Mouse (Mus musculus) activated CD4-positive, CD25-positive, alpha-beta regulatory T cell, adult 4 months (primary cell): ENCODE measurements around the gene Cux1. TPM values are rescaled to one million over a fixed set of nuclear protein-coding genes. Genes with fewer than 3 reads are reported as not detected.
"Not testable (repeated sequence)": the region's sequence is repeated elsewhere in the genome, so short reads cannot be mapped to it uniquely, and the experiment has no call there.

Source experiments
- ATAC-seq: one replicate; pipeline ENCODE4 v1.8.0; 2017
- polyA plus RNA-seq, 2 experiments: library from polyadenylated mRNA; unstranded; fragments of 100-300 nt; shearing (Covaris generic); gene quantifications; one replicate each; pipeline ENCODE4 v1.2.1; 2017

Gene Cux1
- polyA plus RNA-seq, 2 experiments from 2014 or later, result 36.1 to 46.2 TPM

DNA sequence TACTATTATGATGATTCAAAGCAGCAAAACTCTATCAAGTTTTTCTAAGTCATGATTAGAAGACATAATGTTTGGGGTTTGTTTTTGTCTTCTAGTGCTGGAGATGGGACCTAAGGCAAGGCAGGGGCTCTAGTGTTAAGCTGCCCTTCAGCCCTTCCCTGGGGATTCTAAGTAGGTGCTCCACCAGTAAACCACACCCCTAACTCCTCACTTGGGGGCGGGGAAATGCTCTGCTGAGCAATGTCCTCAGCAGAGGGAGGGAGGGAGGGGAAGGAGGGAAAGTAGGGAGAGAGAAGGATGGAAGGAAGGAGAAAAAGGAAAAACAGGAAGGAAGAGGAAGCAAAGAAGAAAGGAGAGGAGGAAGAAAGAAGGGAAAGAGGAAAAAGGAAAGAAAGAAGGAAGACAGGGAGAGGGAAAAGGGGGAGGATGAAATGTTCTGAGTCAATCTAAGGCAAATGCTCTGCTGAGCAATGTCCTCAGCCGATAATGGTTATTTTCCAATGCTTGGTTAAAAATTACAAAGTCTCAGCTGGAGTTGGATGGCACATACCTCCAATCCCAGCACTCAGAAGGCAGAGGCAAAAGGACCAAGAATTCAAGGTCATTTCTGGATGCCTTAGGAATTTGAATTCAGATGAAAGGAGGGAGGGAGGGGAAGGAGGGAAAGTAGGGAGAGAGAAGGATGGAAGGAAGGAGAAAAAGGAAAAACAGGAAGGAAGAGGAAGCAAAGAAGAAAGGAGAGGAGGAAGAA, 96.1 kb downstream of the Cux1 start:
- ATAC-seq, result not testable (repeated sequence)

DNA sequence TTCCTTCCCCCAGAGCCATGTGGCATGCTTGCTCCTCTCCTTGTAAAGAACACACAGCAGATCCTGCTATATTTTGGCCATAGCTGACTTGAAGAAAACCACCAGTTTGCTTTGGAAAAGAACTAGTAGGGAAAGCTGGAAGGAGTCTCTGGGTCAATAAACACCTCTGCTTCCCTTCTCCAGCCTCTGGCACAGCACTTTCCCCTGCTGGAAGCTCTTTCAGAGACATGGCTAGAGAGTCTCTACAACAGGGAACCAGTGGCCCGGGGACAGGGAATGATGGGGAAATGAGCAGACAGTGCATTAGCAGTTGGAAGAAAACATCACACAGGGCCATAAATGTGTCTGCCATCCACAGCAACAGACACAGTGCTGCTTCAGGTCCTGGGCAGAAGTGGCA, 98.0 kb downstream of the Cux1 start:
- no peak for ATAC-seq

DNA sequence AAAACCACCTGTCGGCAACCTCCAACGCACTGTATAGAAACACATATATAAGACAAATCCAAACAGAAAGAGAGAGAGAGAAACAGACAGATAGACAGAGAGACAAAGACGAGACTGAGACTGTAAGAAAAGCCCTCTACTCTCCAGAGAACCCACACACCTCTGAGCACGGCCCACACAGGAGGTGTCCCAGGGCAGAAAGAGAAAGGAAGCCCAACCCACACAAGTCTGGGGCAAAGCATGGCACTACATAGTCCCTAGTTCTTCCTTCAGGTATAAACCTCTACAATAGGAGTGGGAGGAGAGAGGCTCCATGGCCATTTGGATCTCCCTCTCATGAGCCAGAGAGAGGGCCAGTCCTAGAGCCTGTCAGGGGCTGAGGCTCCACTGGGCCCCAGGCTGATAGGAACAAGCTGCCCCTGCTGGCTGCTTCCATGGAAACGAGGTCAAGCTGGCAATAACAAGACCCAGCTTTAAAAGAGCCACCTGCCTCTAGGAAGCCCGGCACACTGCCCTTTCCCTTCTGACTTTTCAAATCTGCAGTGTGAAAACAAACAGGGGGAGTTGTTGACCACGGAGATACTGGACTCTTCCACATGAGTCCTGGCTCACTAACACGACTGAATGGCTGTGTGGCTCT, 99.8 kb downstream of the Cux1 start:
- peak; percentile 45 for ATAC-seq

DNA sequence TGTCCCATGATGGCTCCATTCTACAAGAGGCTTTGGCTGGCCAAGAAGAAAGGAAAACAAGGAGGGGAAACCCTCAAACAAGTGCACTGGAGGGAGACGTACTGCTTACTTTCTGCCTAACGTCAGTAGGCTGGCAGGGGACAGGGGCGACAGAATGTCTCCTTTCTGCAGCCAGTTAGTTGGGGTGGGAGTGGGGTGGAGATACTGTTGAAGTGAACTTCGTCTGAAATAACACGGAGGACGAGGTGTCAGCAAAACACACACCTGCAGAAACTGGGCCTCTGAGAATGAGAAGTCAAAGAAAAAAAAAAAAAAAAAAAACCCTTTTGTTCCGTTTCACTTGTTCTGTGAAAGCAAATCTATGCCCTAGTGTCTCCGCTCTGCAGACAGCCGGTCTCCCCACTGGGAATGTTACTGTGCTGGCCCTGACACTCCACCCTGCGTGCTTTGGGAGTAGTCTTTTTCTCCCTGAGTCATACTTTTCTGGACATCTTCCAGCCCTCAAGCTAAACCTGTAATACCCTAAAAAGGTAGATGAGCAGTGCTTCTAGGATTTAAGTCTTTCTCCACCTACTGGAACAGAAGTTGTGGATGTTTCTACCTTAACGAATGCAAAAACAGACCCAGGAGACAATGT, 101.4 kb downstream of the Cux1 start:
- ATAC-seq, result no peak

DNA sequence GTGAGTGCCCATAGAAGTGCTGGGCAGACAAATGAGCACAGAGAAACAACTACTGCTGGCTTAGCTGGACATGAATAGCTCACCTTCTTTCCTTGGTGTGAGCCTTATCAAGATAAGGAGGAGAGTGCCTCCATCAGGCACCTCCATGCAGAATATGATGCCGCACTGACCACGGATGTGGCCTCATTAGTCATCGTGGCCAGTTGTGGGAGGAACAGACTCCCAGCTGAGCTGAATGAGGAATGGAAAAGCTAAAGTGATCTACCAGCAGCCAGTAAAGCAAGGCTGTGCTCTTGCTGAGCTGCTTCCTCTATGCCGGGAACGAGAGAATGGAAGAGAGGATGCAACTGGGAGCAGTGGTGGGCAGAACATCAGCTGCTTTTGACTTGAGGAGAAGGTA, 101.9 kb downstream of the Cux1 start:
- no peak for ATAC-seq

DNA sequence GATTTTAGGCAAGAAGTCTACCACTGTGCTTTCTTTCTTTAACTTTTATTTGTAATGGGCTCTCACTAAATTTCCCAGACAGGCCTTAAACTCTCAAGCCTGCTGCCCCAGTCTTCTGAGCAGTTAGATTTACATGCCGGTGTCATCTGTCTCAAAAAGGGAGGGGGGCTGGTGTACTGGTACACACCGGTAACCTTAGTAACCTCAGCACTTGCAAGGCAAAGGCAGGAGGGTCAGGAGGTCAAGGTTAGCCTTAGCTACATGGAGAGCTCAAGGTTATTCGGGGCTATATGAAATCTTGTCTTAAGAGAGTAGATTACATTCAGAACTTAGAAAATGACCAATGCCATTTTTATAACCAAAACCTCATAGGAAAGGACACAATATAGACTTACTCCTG, 102.4 kb downstream of the Cux1 start:
- ATAC-seq, result no peak

DNA sequence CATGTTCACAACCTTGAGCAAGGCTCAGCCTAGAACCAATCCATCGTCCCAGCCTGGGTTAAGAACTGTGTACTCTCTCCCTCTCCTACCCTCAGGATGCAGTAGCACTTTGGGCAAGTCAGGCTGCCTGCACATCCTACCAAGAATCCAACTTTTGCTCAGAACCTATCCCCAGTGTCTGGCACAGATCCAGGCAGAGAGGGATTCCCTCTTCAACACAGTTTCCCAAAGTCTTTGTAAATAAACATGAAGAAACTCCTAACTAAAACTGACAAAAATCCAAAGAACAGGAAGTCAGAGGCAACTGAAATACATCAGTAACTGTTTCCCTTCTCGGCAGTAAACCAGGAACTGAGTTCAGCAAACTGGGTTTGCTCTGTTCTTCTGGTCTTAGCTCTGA, 103.2 kb downstream of the Cux1 start:
- ATAC-seq, result no peak

DNA sequence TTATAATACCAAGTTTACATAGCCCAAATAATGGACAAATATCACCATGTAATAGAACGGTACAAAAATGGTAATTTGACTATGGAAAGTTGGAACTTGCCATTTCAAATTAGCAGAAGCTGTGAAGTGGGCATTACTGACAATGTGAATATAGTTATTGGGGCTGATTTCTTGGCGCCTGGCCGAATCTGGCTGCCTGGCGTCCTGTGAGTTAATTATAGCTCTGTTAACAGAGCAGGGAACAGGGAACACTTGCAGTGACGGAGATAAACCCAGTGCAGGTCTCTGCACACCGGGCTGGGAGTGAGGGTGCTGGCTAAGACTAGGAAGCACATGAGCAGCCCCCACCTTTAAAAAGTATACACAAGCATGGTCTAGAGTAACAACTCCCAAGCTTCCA, 104.7 kb downstream of the Cux1 start:
- no peak for ATAC-seq

DNA sequence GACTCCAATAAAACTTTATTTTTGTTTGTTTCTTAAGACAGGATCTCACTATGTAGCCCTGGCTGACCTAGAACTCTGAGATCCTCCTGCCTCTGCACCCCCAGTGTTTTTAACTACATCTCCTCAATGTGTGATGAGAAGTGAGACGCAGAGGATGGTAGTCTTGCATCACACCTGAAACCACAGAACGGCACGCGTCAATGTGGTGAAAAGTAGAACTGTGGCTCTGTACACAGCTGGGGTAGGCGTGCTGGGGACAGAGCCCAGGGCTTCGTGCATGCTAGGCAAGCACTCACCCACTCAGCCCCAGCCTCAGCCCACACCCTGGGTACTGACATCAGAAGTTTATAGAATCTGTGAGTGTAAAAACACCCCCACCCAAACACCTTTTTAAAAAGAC, 107.4 kb downstream of the Cux1 start:
- ATAC-seq, result peak; percentile 58

DNA sequence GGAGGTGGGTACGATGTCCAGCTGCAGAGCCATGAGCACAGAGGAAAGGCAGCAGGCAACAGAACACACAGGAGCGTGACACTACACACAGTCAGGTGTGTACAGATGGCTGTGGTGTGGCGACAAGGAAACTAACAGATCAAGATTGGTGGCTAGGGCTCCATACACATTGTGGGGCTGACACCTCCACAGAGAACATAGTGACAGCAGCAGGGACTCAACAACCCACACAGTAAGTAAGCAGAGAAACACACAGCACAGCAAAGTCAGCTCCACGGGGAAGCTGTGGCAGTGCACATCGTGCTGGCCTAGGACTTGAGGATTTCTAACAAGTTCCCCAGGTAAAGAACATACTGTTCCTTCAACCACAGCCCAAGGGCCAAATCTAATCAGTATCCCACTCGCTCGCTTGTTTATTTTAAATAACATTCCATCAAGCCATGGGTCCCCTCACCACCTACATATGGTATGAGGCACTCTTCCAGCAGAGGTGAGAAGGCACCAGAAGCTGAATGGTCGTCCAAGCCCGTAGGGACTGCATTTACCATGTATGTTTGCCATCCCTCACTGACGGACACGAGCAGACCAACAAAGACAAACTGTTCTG, 108.3 kb downstream of the Cux1 start:
- peak; percentile 38 for ATAC-seq

DNA sequence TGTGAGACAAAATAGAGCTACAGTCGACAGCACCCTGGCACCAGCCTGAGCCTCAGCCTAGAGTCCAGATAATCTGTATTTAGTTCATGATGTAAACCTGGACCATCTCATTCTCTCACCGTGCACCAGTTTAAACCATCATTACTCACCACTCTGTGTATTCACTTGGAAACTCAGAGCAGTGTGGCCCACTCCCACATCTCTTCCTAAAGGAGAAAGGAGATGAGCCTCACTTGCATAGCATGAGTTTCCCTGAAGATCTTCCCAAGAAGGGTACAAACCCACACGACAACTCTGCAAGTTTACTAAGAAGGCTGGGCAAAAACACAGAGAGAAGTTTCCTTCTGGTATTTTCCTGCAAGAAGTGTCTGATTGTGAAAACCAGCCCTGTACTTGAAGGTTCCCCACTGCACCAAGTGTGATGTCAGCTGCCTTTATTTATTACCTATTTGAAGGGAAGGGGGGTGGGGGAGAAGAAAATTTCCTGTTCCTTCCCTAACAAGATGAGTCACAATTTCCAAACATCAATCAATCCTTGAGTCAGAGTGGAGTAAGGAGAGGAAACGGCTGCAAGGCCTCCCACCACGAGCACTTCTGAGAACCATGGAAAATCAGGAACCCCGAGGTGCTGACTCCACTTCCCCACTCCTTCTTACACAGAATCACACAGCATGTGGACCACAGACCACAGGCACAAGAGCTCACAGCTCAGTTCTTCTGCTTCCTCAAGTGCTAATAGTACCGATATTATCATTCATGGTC, 109.0 kb downstream of the Cux1 start:
- ATAC-seq, result peak; percentile 7

DNA sequence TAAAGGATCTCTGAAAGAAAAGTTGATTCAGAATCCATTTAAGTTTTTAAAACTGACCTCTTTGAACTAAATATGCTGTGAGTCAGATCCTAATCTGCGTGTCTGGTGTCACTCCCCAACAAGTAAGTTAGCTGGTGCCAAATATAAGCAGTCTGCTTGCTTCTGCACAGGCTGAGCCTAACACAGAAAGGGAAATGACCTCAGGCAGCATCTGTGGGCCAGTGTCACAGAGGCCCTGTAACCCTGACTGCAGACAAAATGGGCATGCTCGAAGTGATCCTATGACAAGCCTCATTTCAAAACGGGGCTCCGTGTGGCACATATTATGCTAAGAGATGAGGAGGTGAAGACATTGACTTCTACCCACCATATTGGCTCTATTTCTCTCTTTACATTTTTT, 110.9 kb downstream of the Cux1 start:
- no peak for ATAC-seq

DNA sequence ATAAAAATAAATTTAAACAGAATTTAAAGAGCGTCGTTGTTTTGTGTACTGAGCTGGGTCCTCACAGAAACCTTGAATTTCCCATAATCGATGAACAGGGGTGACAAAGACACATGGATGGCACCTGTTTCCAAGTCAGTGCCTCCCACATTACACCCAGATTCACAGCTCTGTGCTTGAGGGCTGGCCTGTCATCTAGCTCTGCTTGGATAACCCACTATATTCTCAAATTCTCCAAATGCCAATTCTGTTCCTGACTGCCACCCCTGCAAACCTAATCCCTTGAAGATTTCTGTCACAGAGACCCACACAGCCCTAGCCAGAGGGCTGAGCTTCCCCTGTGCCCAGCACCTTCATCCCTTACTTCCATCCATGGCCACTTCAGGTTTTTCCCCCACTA, 114.6 kb downstream of the Cux1 start:
- ATAC-seq, result no peak

DNA sequence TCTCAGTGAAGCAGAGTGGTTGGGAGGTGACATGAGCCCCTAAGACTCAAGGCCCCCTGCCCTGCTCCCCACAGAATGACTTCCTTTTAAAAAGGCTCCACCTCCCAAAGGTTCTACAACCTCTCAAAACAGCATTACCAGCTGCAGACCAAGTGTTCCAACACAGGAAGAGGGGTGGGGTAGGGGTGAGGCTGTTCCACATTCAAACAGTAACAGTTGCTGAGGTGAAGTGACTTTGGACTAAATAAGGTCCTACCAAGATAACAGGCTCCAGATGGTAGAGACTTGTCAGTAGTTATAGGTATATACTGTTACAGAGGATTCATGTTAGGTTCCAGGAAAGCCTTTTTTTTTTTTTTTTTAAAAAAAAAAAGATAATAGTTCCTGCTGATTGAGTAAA, 117.5 kb downstream of the Cux1 start:
- ATAC-seq, result peak; percentile 80

DNA sequence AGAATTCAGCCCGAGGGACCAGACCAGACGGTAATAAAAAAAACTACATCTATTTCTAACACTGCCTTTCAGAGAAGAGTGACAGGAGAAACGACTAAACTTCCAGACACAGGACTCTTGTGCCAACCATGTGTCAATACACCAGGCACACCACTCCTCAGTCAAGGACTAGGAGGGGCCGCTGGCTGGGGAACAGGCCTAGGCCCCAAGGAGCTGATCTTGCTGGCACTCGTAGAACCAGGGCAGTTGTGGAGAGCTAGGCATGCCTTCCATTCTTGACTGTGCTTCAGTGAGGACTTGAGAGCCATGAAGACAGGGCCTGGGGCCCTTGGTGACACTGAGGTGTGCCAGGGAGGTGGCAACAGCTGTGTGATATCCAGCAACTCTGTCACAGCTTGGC, 121.3 kb downstream of the Cux1 start:
- ATAC-seq, result no peak

DNA sequence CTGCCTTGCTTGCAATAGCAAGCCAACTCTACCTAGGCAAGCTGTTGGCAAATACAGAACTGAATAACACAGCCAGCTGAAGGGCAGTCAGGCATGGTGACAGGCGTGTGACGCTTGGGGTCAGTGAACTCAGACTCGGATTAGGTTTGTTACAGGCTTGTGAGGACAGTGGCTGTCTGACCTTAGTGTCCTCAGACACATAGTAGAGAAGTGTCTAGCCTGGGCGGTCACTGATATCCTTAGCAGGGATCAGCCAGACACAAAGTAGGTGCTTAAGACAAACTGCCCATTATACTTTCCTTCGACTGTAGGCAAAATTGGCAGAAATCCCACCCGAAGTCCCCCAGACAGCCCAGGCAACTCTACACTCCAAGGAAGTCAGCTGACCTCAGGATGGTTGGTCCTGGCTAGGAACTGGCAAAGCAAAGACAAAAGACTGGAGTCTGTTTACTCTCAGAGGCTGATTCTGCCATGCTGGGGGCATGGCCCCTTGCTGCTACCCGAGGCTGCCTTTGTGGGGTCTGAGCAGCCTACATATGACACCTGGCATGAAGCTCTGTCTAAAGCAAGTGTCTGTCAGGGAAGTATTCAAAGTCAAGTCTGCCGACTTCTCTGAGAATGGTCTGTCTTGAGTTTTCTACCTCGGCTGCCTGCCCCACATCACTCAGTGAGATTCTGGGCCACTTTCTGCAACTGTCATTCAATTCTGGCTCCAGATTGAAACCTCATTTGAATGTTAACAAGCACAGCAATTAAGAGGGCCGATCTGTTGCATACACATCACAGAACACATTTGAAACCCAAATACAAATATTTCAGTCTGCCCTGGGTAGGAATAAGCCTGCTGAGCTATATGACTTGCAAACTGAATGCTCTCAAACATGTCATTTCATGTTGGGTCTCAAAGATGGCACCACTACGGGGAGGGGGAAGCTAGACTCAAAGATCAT, 124.8 kb downstream of the Cux1 start:
- no peak for ATAC-seq

DNA sequence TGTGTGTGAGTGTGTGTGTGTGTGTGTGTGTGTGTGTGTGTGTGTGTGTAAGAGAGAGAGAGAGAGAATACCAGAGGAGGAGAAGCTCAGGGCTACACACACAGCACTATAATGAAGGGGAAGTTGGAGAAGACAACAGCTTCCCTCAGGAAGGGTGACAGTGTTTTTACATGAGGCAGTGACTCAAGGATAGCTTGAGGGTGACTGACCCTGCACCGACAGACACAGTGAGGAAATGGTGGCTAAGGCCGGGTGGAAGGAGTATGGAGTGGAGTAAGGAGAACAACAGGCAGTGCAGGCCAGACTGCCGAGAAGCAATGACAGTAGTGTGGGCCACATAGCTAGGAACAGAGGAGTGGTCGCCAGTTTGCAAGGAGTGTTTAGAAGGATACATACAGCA, 137.6 kb downstream of the Cux1 start:
- no peak for ATAC-seq

DNA sequence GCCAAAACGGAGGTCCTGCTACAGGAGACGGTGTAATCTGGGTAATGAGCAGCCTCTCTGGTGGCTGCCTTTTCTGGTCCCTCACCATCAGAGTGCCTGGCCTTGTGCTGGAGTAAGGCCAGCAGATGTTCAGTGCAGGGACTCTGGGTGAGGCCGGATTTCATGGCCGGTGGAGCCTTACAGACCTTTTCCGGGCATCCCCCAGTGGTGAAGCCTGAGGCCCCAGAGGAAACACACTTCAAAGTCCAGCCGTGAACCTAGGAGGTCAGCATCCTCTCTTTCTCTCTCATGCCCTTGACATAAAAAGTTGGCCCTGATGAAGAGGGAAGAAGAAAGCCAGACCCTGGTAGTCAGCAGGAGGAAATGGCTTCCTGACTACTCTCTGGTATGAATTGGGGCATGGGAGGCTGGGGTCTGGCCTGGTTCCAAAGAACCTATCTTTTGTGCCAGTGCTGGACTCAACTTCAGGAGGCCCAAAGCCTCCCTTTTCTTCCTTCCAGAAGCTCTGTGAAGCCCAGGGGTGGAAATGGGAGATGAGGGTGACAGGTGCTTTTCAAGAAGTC, 138.7 kb downstream of the Cux1 start:
- no peak for ATAC-seq

DNA sequence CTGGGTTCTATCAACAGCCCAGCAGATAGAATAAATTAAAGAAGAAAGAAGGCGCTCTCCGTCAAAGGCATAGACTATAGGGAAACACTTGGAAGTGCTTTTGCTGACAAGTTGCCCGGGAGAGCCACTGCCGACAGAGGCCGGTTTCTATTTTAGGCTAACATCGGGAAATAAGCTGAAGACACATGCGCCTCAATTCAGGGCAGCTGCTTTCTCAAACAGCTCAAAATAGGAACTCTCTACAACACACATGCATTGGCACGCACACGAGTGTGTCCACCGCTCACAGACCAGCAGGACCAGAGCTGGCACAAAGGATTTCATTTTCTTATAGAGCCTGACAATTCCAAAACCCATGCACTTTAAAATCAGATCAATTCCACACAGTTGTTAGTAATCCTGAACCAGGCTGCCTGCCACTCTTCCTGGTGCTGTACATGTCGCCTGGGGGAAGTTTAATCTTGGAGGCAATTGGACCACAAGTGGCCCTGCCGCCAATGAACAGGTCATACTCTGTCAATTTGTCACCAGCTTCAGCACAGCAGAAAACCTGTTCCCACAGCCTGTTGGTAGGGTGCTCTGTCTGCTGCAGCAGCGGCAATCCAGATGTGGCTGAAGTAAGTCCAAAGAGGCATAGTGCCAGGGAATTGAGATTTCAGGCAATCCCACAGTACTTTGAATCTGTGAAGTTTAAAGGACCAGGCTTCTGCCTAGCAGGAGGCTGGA, 139.4 kb downstream of the Cux1 start:
- no peak for ATAC-seq

DNA sequence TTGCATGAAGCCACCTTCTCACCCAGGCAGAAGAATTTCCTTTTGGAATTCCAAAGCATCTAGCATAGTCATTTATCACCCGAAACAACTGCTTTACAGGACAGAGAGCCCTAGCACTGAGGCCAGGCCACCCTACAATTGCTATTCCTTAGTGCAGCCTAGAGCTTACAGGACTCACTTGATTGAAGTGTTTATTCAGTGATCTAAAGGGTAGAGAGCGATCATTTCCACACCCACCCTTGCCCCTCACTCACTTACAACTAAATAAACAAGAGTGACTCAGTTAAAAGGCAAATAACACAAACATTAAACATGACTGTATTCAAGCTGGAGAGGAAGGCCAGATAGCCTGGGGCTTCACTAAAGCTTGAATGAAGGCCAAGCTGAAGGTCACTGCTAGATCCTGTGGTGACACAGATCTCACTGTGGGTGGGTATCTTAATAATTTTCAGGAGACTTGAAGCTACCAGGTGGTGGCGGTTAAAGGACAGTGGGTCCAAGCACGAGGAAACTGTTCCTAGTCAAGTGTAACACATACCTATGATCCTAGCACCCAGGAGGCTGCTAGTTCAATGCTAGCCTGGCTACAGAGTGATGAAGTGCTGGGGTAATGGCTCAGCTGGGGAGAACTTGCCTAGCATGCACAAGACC, 140.0 kb downstream of the Cux1 start:
- ATAC-seq, result no peak
